Mouse (Mus musculus): Measurements from ENCODE around the gene Copz2. TPM values are rescaled to one million over a fixed set of nuclear protein-coding genes. Genes with fewer than 3 reads are reported as not detected.

The Copz2 gene
- total and polyA plus RNA-seq, 3 experiments, result 0.35 to 4.1 (median 0.99) TPM

- peaks cover 16 to 69% of the 10 kb centered on the region in 2 experiments for H3K4me1 ChIP-seq (ENCODE audit: control insufficient read depth in 1 of 2, insufficient read depth in 2 of 2)
- dilution Hi-C loops (cut with MboI; ENCODE audit: extremely low pct_ligation_motif_present, extremely low pct_unique_long_range_greater_than_20kb, low sequenced_read_pairs), result no loop called here
- no peak for DNase-seq (ENCODE audit: extremely low read depth)
- no peaks in the 10 kb centered on the region for H3K27me3 ChIP-seq (replicated peaks)
- H3K27ac ChIP-seq (ENCODE audit: insufficient read depth, low read depth), result peak overlapping the region; percentile 98; the same call in 1 of the 2 replicates
- no peak for TF ChIP-seq ZMIZ1 (IDR thresholded peaks at IDR 0.05; ENCODE audit: low read depth, low read length)
- no peak for TF ChIP-seq RCOR1 (conservative IDR thresholded peaks at IDR 0.05; ENCODE audit: low read depth, low read length)
- TF ChIP-seq ELF1 (IDR thresholded peaks at IDR 0.05; ENCODE audit: low read depth, low read length), result no peak
- no peak for TF ChIP-seq POLR2AphosphoS2 (IDR thresholded peaks at IDR 0.05; ENCODE audit: low read depth, low read length)
- no peak for TF ChIP-seq MEF2A (IDR thresholded peaks at IDR 0.05; ENCODE audit: borderline replicate concordance, low read depth, low read length)
- TF ChIP-seq RAD21 (IDR thresholded peaks at IDR 0.05; ENCODE audit: low read depth, low read length), result no peak
- no peak for TF ChIP-seq MAX (IDR thresholded peaks at IDR 0.05; ENCODE audit: low read length)
- no peak for TF ChIP-seq MAZ (IDR thresholded peaks at IDR 0.05; ENCODE audit: low read depth, low read length)
- TF ChIP-seq CTCF (conservative IDR thresholded peaks at IDR 0.05 in 1 of 2, IDR thresholded peaks at IDR 0.05 in 1 of 2; ENCODE audit: low read depth in 2 of 2, low read length in 2 of 2), result no peak
- TF ChIP-seq SMC3 (IDR thresholded peaks at IDR 0.05; ENCODE audit: low read depth, low read length), result no peak; the same call in 1 of the 2 replicates
- TF ChIP-seq UBTF (IDR thresholded peaks at IDR 0.05; ENCODE audit: low read depth, low read length), result no peak
- no peak for TF ChIP-seq NELFE (IDR thresholded peaks at IDR 0.05; ENCODE audit: low read depth, low read length)
- in situ Hi-C loops (cut with MboI; ENCODE audit: low pct_ligation_motif_present, low pct_unique_long_range_greater_than_20kb, low sequenced_read_pairs), result no loop called here
- no peaks in the 10 kb centered on the region for H3K9me3 ChIP-seq (replicated peaks; ENCODE audit: low read length)
- peak overlapping the region; percentile 94 for H3K9ac ChIP-seq (ENCODE audit: insufficient read depth, low read depth)
- H3K4me2 ChIP-seq (ENCODE audit: insufficient read depth, low read depth, poor library complexity, severe bottlenecking), result peak overlapping the region; percentile 77
- H3K79me2 ChIP-seq (replicated peaks; ENCODE audit: control insufficient read depth, extremely low read depth, insufficient read depth, poor library complexity, severe bottlenecking), result peaks cover 50% of the 10 kb centered on the region
- peak overlapping the region; percentile 78 to 94 (median 79) for H3K4me3 ChIP-seq (replicated peaks in 1 of 3; ENCODE audit: low read depth in 2 of 3, low read length in 2 of 3, poor library complexity in 1 of 3)
- H3K36me3 ChIP-seq (replicated peaks in 1 of 2; ENCODE audit: control insufficient read depth in 1 of 2, insufficient read depth in 1 of 2, low read length in 1 of 2), result peaks cover 16 to 32% of the 10 kb centered on the region in 2 experiments
Observed at GRCm38 (mm10) chr11:96828881-96829280, 20.8 kb upstream of the Copz2 start.

DNA sequence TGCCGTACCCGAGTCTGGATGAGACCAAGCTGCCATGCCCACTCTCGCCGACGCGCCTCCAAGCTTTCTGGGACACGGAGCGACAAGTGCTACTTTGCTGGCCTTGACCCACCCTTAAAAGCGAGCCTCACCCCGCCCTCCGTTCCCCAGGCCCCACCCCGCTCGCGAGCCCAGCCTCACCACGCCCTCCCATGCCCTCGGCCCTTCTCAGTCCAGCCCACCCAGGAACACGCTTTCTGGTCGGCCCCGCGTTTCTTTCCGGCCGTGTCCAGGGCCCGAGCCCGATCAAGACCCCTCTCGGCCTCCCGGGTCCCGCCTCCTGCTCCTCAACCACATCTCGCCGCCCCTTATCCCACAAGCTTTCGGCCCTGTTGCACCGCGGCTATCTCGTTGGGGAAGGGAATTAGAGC, 20.3 kb upstream of the Copz2 start:
- Histone ChIP-seq H3K27me3 (replicated peaks) (no peaks in the 10 kb centered on the region), H3K36me3 (replicated peaks in 1 of 2; ENCODE audit: control insufficient read depth in 1 of 2, insufficient read depth in 1 of 2, low read length in 1 of 2) (peaks cover 16 to 32% of the 10 kb centered on the region in 2 experiments), H3K4me2 (ENCODE audit: insufficient read depth, low read depth, poor library complexity, severe bottlenecking) (0 out of 2 replicates have a peak overlapping the region, but pooled peaks have one; percentile 77), H3K27ac (ENCODE audit: insufficient read depth, low read depth) (peak overlapping the region; percentile 98), H3K9me3 (replicated peaks; ENCODE audit: low read length) (no peaks in the 10 kb centered on the region), H3K9ac (ENCODE audit: insufficient read depth, low read depth) (peak overlapping the region; percentile 96), H3K4me1 (ENCODE audit: control insufficient read depth in 1 of 2, insufficient read depth in 2 of 2) (peaks cover 19 to 72% of the 10 kb centered on the region in 2 experiments), H3K4me3 (replicated peaks in 1 of 3; ENCODE audit: low read depth in 2 of 3, low read length in 2 of 3, poor library complexity in 1 of 3) (peak overlapping the region; percentile 79 to 94 (median 82)), H3K79me2 (replicated peaks; ENCODE audit: control insufficient read depth, extremely low read depth, insufficient read depth, poor library complexity, severe bottlenecking) (peaks cover 47% of the 10 kb centered on the region)
- DNase-seq (ENCODE audit: extremely low read depth), result peak; percentile 89
- TF ChIP-seq TBP (conservative IDR thresholded peaks at IDR 0.05; ENCODE audit: low read depth, low read length) (peak; percentile 97), SIN3A (IDR thresholded peaks at IDR 0.05; ENCODE audit: low read length) (peak; percentile 86; the same call in 1 of the 2 replicates), MEF2A (IDR thresholded peaks at IDR 0.05; ENCODE audit: borderline replicate concordance, low read depth, low read length) (peak; percentile 61; the same call in 1 of the 2 replicates), RAD21 (IDR thresholded peaks at IDR 0.05; ENCODE audit: low read depth, low read length) (no peak), UBTF (IDR thresholded peaks at IDR 0.05; ENCODE audit: low read depth, low read length) (no peak; the same call in 1 of the 2 replicates), NELFE (IDR thresholded peaks at IDR 0.05; ENCODE audit: low read depth, low read length) (peak; percentile 98), POLR2A (IDR thresholded peaks at IDR 0.05; ENCODE audit: low read depth, low read length) (peak; percentile 99), ELF1 (IDR thresholded peaks at IDR 0.05; ENCODE audit: low read depth, low read length) (no peak; the same call in 1 of the 2 replicates), MXI1 (IDR thresholded peaks at IDR 0.05; ENCODE audit: low read depth, low read length) (peak; percentile 95), ZMIZ1 (IDR thresholded peaks at IDR 0.05; ENCODE audit: low read depth, low read length) (peak; percentile 98), CHD1 (IDR thresholded peaks at IDR 0.05; ENCODE audit: low read depth, low read length) (peak; percentile 97), USF2 (conservative IDR thresholded peaks at IDR 0.05; ENCODE audit: low read depth, low read length) (no peak), SMC3 (IDR thresholded peaks at IDR 0.05; ENCODE audit: low read depth, low read length) (no peak), BHLHE40 (IDR thresholded peaks at IDR 0.05; ENCODE audit: low read depth, low read length) (peak; percentile 30; the same call in 1 of the 2 replicates), RCOR1 (conservative IDR thresholded peaks at IDR 0.05; ENCODE audit: low read depth, low read length) (no peak), MAX (IDR thresholded peaks at IDR 0.05; ENCODE audit: low read length) (peak; percentile 88), MAZ (IDR thresholded peaks at IDR 0.05; ENCODE audit: low read depth, low read length) (peak; percentile 68; the same call in 1 of the 2 replicates), CTCF (conservative IDR thresholded peaks at IDR 0.05 in 1 of 2, IDR thresholded peaks at IDR 0.05 in 1 of 2; ENCODE audit: low read depth in 2 of 2, low read length in 2 of 2) (0 out of 4 replicates have a peak, but pooled peaks of 1 of the 2 experiments have one; percentile 1), USF1 (IDR thresholded peaks at IDR 0.05; ENCODE audit: low read depth, low read length) (no peak), ETS1 (conservative IDR thresholded peaks at IDR 0.05; ENCODE audit: low read depth, low read length) (no peak; the same call in 1 of the 2 replicates), IRF4 (IDR thresholded peaks at IDR 0.05; ENCODE audit: low read depth, low read length) (peak; percentile 25; the same call in 1 of the 2 replicates), PAX5 (IDR thresholded peaks at IDR 0.05; ENCODE audit: low read length) (no peak), MYC (IDR thresholded peaks at IDR 0.05; ENCODE audit: low read depth, low read length) (no peak; the same call in 1 of the 2 replicates), NRF1 (IDR thresholded peaks at IDR 0.05; ENCODE audit: low read depth, low read length) (no peak), ZC3H11A (IDR thresholded peaks at IDR 0.05; ENCODE audit: low read depth, low read length) (no peak), JUN (IDR thresholded peaks at IDR 0.05; ENCODE audit: insufficient read depth, low read depth, low read length) (no peak), TCF12 (IDR thresholded peaks at IDR 0.05; ENCODE audit: low read depth, low read length) (peak; percentile 89), HCFC1 (IDR thresholded peaks at IDR 0.05; ENCODE audit: low read depth, low read length) (no peak; the same call in 1 of the 2 replicates)
- dilution Hi-C loops (cut with MboI; ENCODE audit: extremely low pct_ligation_motif_present, extremely low pct_unique_long_range_greater_than_20kb, low sequenced_read_pairs), result no loop called here
- in situ Hi-C loops (cut with MboI; ENCODE audit: low pct_ligation_motif_present, low pct_unique_long_range_greater_than_20kb, low sequenced_read_pairs), result no loop called here
